Mouse (Mus musculus) testis, adult 2 months (tissue): ENCODE data around the gene Bahcc1.

ENCODE experiments used
- CTCF ChIP-seq: fragments of 200-500 bp; IDR thresholded peaks from 2 replicates; pipeline ENCODE4 v1.5.1; 2012; ENCODE audit warnings: low read depth, mild to moderate bottlenecking, inconsistent platforms, low read length, moderate library complexity; ENCODE audit not compliant: control insufficient read depth, insufficient read depth, insufficient replicate concordance
- POLR2A ChIP-seq: fragments of 200-500 bp; IDR thresholded peaks from 2 replicates; pipeline ENCODE4 v1.6.1; 2012; ENCODE audit warnings: low read depth, mild to moderate bottlenecking, inconsistent platforms, low read length, moderate library complexity; ENCODE audit not compliant: control insufficient read depth

DNA sequence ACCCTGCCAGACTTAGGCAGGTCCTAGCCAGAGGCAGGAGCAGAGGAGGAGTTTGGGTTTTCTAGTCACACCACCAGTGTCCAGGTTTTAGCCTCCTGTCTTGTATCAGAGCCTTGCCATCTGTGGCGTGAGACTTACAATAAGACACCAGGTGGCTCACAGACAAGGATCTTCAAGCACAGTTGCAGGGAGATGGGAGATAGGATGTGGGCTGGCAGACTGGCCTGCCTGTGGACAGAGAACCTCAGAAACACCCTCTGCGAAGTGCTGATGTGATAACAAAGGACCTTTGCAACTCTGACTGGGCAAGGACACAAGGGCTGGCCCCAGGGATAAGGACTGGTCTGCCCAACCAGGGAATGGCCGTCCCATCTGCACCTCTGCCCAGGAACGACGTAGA is 66.7 kb downstream of the Bahcc1 start:
- TF ChIP-seq CTCF (no peak), POLR2A (no peak)
